Mouse (Mus musculus): ENCODE measurements around the gene Irf6.

DNA sequence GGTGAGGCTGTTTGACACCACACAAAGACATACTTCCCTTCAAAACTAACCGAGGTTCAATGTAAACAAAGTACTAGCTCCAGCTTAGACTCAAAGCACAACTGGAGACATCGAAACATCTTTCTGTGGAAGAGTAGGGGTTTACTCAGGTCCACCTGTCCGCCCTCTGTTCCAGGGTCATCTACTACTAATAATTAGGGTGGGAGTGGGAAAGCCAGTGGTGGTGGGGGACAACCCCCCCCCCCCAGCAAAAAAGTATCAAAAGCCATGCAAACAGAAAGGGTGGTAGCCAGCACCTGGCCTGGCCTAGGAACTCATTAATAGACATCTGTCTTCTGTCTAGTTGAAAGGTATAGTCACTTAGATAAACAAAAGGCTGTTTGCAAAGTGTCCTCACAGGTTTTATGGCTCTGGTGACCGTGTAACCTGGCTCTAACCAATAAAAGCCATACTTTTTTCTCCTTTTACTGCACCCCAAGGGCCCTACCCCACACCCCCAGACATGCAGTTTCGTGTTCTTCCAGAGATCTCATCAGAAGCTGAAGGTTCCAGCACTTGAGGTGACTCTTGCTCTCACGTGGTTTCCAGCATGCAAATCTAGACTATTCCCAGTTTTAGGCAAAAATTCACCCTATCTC, 21.5 kb upstream of the Irf6 start:
- TF ChIP-seq CTCF (IDR thresholded peaks at IDR 0.05; ENCODE audit: low read depth, low read length) (no peak), TAL1 (conservative IDR thresholded peaks at IDR 0.05; ENCODE audit: low read depth, low read length) (no peak), POLR2AphosphoS5 (IDR thresholded peaks at IDR 0.05; ENCODE audit: insufficient replicate concordance, low read depth, low read length) (no peak)

All from G1E (cell line).